Mouse (Mus musculus) Patski (cell line): ENCODE data around the gene Csnk1g1. TPM values are rescaled to one million over a fixed set of nuclear protein-coding genes. Genes with fewer than 3 reads are reported as not detected.
A peak's percentile ranks its signal among the peaks of the same experiment; 100 is the strongest.

Experiments
- ATAC-seq: fragments of 100-300 bp; one replicate; pipeline ENCODE4 v1.8.0; 2021
- CTCF ChIA-PET: fragments of 350-600 bp; sonication (Branson Sonifier 250); formaldehyde crosslinking; loops from one replicate; lab custom pipeline; 2022; ENCODE audit warnings: inconsistent platforms; lab: Charles Lee
- POLR2A ChIA-PET: fragments of 350-600 bp; sonication (Branson Sonifier 250); formaldehyde crosslinking; loops from one replicate; lab custom pipeline; 2022; ENCODE audit warnings: antibody characterized with exemption, inconsistent platforms; lab: Charles Lee
- DNase-seq: peaks from one replicate; pipeline ENCODE4 v3.0.0-alpha.2; 2011; ENCODE audit warnings: low read depth, low spot score
- H3K27me3 ChIP-seq: fragments of 371-371 bp; one replicate; pipeline ENCODE4 v1.5.1; 2021
- CTCF ChIP-seq: fragments of 100-300 bp; IDR thresholded peaks from one replicate; pipeline ENCODE4 v1.5.1; 2021
- in situ Hi-C: fragments of 300-500 bp; cut with MboI; formaldehyde crosslinking; loops from 3 replicates; pipeline ENCODE4 v1.11.1; 2018; ENCODE audit warnings: low pct_unique_long_range_greater_than_20kb, mixed read lengths
- polyA plus RNA-seq: library from polyadenylated mRNA; unstranded; gene quantifications from one replicate; pipeline ENCODE4 v1.2.3, GENCODE M21; 2021

Gene Csnk1g1
- polyA plus RNA-seq, 1 experiment from 2014 or later = 13.1 TPM

GRCm38 (mm10) chr9:66066791-66067190 is 158.1 kb downstream of the Csnk1g1 start:
- CTCF ChIA-PET = interaction anchor here (0.7 to 1.2 kb wide), 2 partner anchors 17 to 21 kb away, joined by 3 read pairs; no protein-coding TSS in a partner anchor
- in situ Hi-C loops = no loop called here
- ATAC-seq = peak; percentile 13

GRCm38 (mm10) chr9:66067542-66067941 is 158.8 kb downstream of the Csnk1g1 start:
- H3K27me3 ChIP-seq = peaks cover 14% of the 10 kb centered on the region
- DNase-seq (no peak), ATAC-seq (peak; percentile 45)
- ChIA-PET POLR2A (interaction anchor here (1.0 kb wide), 1 partner anchor 18 kb away, joined by 3 read pairs; no protein-coding TSS in a partner anchor), CTCF (interaction anchor here (0.7 to 1.9 kb wide), 4 partner anchors 17 to 23 kb away, joined by 3 to 7 read pairs (median 3); no protein-coding TSS in a partner anchor)
- in situ Hi-C loops = no loop called here
- TF ChIP-seq CTCF = no peak

More at GRCm38 (mm10) chr9:66066791-66067190, 158.1 kb downstream of the Csnk1g1 start:
- POLR2A ChIA-PET = interaction anchor here (1.0 kb wide), 1 partner anchor 19 kb away, joined by 3 read pairs; no protein-coding TSS in a partner anchor
- TF ChIP-seq CTCF = no peak
- no peak for DNase-seq
- H3K27me3 ChIP-seq = peaks cover 14% of the 10 kb centered on the region

- ChIA-PET CTCF (interaction anchor here (0.7 to 1.9 kb wide), 2 partner anchors 20 to 23 kb away, joined by 3 to 7 read pairs; no protein-coding TSS in a partner anchor), POLR2A (no interaction called here)
- no peak for TF ChIP-seq CTCF
- no peak for DNase-seq
- H3K27me3 ChIP-seq = peaks cover 14% of the 10 kb centered on the region
- ATAC-seq = no peak
- in situ Hi-C loops = no loop called here
Measured at GRCm38 (mm10) chr9:66068056-66068455, 159.3 kb downstream of the Csnk1g1 start.

- POLR2A ChIA-PET = interaction anchor here (0.7 kb wide), 1 partner anchor 11 kb away, joined by 4 read pairs; no protein-coding TSS in a partner anchor
Measured at GRCm38 (mm10) chr9:66068971-66069391, 160.3 kb downstream of the Csnk1g1 start.

GRCm38 (mm10) chr9:66069583-66069982 is 160.9 kb downstream of the Csnk1g1 start, which contains the start of gene Snx22:
TSS of gene Snx22 (minus strand) at chr9:66069719.
- ChIA-PET CTCF (no interaction called here), POLR2A (interaction anchor here (0.7 kb wide), 1 partner anchor 10 kb away, joined by 4 read pairs; no protein-coding TSS in a partner anchor)
- DNase-seq (no peak), ATAC-seq (peak; percentile 36)
- in situ Hi-C loops = no loop called here
- no peak for TF ChIP-seq CTCF
- peaks cover 14% of the 10 kb centered on the region for H3K27me3 ChIP-seq

More at GRCm38 (mm10) chr9:66068971-66069391, 160.3 kb downstream of the Csnk1g1 start:
- in situ Hi-C loops = no loop called here
- H3K27me3 ChIP-seq = peaks cover 14% of the 10 kb centered on the region
- no peak for ATAC-seq
- DNase-seq = no peak
- TF ChIP-seq CTCF = no peak
- CTCF ChIA-PET = interaction anchor here (1.9 kb wide), 1 partner anchor 22 kb away, joined by 7 read pairs; no protein-coding TSS in a partner anchor

GRCm38 (mm10) chr9:66070151-66070550 is 161.4 kb downstream of the Csnk1g1 start:
- no peak for DNase-seq
- TF ChIP-seq CTCF = no peak
- POLR2A ChIA-PET = no interaction called here
- H3K27me3 ChIP-seq = peaks cover 14% of the 10 kb centered on the region
- CTCF ChIA-PET = no interaction called here
- ATAC-seq = no peak
- in situ Hi-C loops = no loop called here

GRCm38 (mm10) chr9:66072754-66073153 is 164.0 kb downstream of the Csnk1g1 start:
- peaks cover 14% of the 10 kb centered on the region for H3K27me3 ChIP-seq
- in situ Hi-C loops = no loop called here
- ATAC-seq (no peak), DNase-seq (no peak)
- ChIA-PET POLR2A (no interaction called here), CTCF (no interaction called here)
- TF ChIP-seq CTCF = no peak

GRCm38 (mm10) chr9:66078072-66078471 is 169.3 kb downstream of the Csnk1g1 start:
- ChIA-PET CTCF (interaction anchor here (1.3 kb wide), 1 partner anchor 13 kb away, joined by 3 read pairs; no protein-coding TSS in a partner anchor), POLR2A (no interaction called here)
- in situ Hi-C loops = no loop called here
- ATAC-seq (no peak), DNase-seq (no peak)
- TF ChIP-seq CTCF = no peak
- H3K27me3 ChIP-seq = no peaks in the 10 kb centered on the region

- CTCF ChIA-PET = interaction anchor here (1.3 kb wide), 1 partner anchor 13 kb away, joined by 3 read pairs; no protein-coding TSS in a partner anchor
- DNase-seq (no peak), ATAC-seq (no peak)
- POLR2A ChIA-PET = no interaction called here
- TF ChIP-seq CTCF = no peak
- in situ Hi-C loops = no loop called here
- H3K27me3 ChIP-seq = no peaks in the 10 kb centered on the region
Measured at GRCm38 (mm10) chr9:66078493-66078892, 169.8 kb downstream of the Csnk1g1 start.

GRCm38 (mm10) chr9:66080804-66081459 is 172.2 kb downstream of the Csnk1g1 start:
- POLR2A ChIA-PET = no interaction called here
- DNase-seq (no peak), ATAC-seq (no peak)
- in situ Hi-C loops = no loop called here
- no peaks in the 10 kb centered on the region for H3K27me3 ChIP-seq
- CTCF ChIA-PET = no interaction called here
- TF ChIP-seq CTCF = no peak

- ChIA-PET POLR2A (no interaction called here), CTCF (no interaction called here)
- in situ Hi-C loops = no loop called here
- DNase-seq (no peak), ATAC-seq (no peak)
- H3K27me3 ChIP-seq = no peaks in the 10 kb centered on the region
- TF ChIP-seq CTCF = no peak
Measured at GRCm38 (mm10) chr9:66081999-66082398, 173.3 kb downstream of the Csnk1g1 start.
